Mouse (Mus musculus): ENCODE measurements around the gene Batf. TPM values are rescaled to one million over a fixed set of nuclear protein-coding genes. Genes with fewer than 3 reads are reported as not detected.

Batf gene
- total and polyA plus RNA-seq, 3 experiments, result 14.4 to 19.9 TPM; not detected in 1

- Histone ChIP-seq H3K9ac (ENCODE audit: control insufficient read depth, low read depth, low read length, poor library complexity, severe bottlenecking) (no peak overlapping the region), H3K36me3 (ENCODE audit: control insufficient read depth in 1 of 2, insufficient read depth in 2 of 2, low read length in 2 of 2) (peaks cover 0 to 10% of the 10 kb centered on the region in 2 experiments; a peak in 2 of 4 replicates), H3K4me1 (ENCODE audit: control insufficient read depth in 1 of 2, insufficient read depth in 2 of 2, low read length in 2 of 2) (peaks cover 5 to 15% of the 10 kb centered on the region in 2 experiments), H3K79me2 (ENCODE audit: control insufficient read depth, insufficient read depth, low read length, poor library complexity) (no peaks in the 10 kb centered on the region), H3K27me3 (ENCODE audit: control insufficient read depth in 1 of 2, insufficient read depth in 2 of 2, low read length in 2 of 2) (no peaks in the 10 kb centered on the region; a peak in 1 of 4 replicates), H3K27ac (ENCODE audit: control insufficient read depth, low read depth, low read length) (0 out of 2 replicates have a peak overlapping the region, but pooled peaks have one; percentile 6), H3K4me3 (ENCODE audit: control insufficient read depth in 1 of 2, insufficient read depth in 1 of 2, low read depth in 2 of 2, low read length in 2 of 2) (no peak overlapping the region), H3K9me3 (replicated peaks; ENCODE audit: insufficient read depth, low read length) (no peaks in the 10 kb centered on the region)
- peak; percentile 63 for DNase-seq (ENCODE audit: low read depth, low spot score)
- TF ChIP-seq NRF1 (IDR thresholded peaks at IDR 0.05; ENCODE audit: insufficient read depth, low read depth, low read length, poor library complexity, severe bottlenecking) (no peak), SMC3 (IDR thresholded peaks at IDR 0.05; ENCODE audit: low read depth, low read length) (no peak), HCFC1 (IDR thresholded peaks at IDR 0.05; ENCODE audit: low read depth, low read length) (0 out of 2 replicates have a peak, but pooled peaks have one; percentile 9), ELF1 (IDR thresholded peaks at IDR 0.05; ENCODE audit: low read depth, low read length) (0 out of 2 replicates have a peak, but pooled peaks have one; percentile 16), MYC (IDR thresholded peaks at IDR 0.05; ENCODE audit: low read depth, low read length) (no peak), ZKSCAN1 (IDR thresholded peaks at IDR 0.05; ENCODE audit: low read depth, low read length) (no peak), CHD1 (IDR thresholded peaks at IDR 0.05; ENCODE audit: low read depth, low read length) (no peak), GATA1 (IDR thresholded peaks at IDR 0.05; ENCODE audit: low read depth, low read length) (peak; percentile 86), E2F4 (IDR thresholded peaks at IDR 0.05; ENCODE audit: borderline replicate concordance, low read depth, low read length) (no peak), MAZ (IDR thresholded peaks at IDR 0.05; ENCODE audit: low read depth, low read length) (no peak), UBTF (IDR thresholded peaks at IDR 0.05; ENCODE audit: borderline replicate concordance, insufficient read depth, low read depth, low read length) (no peak), MYB (IDR thresholded peaks at IDR 0.05; ENCODE audit: low read depth, low read length) (no peak), POLR2AphosphoS5 (IDR thresholded peaks at IDR 0.05; ENCODE audit: borderline replicate concordance, low read depth, low read length) (no peak), GABPA (IDR thresholded peaks at IDR 0.05; ENCODE audit: low read depth, low read length) (no peak), BHLHE40 (IDR thresholded peaks at IDR 0.05; ENCODE audit: borderline replicate concordance, low read depth, low read length) (no peak), TBP (IDR thresholded peaks at IDR 0.05; ENCODE audit: low read depth, low read length) (no peak), MAX (IDR thresholded peaks at IDR 0.05; ENCODE audit: low read length) (no peak), RAD21 (IDR thresholded peaks at IDR 0.05; ENCODE audit: low read depth, low read length) (no peak), RCOR1 (IDR thresholded peaks at IDR 0.05; ENCODE audit: low read depth, low read length) (peak; percentile 55), MXI1 (IDR thresholded peaks at IDR 0.05; ENCODE audit: low read depth, low read length) (no peak), USF2 (IDR thresholded peaks at IDR 0.05; ENCODE audit: borderline replicate concordance in 1 of 2, insufficient read depth in 1 of 2, low read depth in 1 of 2, low read length in 2 of 2) (no peak), CHD2 (IDR thresholded peaks at IDR 0.05; ENCODE audit: low read length) (no peak), TCF12 (IDR thresholded peaks at IDR 0.05; ENCODE audit: low read depth, low read length) (peak; percentile 83), ZC3H11A (IDR thresholded peaks at IDR 0.05; ENCODE audit: low read depth, low read length) (no peak), SIN3A (IDR thresholded peaks at IDR 0.05; ENCODE audit: low read length) (no peak), TAL1 (IDR thresholded peaks at IDR 0.05; ENCODE audit: low read length) (peak; percentile 64), CTCF (IDR thresholded peaks at IDR 0.05 in 2 of 3, conservative IDR thresholded peaks at IDR 0.05 in 1 of 3; ENCODE audit: control insufficient read depth in 1 of 3, insufficient read depth in 1 of 3, low read depth in 2 of 3, low read length in 3 of 3, poor library complexity in 1 of 3, severe bottlenecking in 1 of 3) (no peak), ETS1 (IDR thresholded peaks at IDR 0.05; ENCODE audit: low read depth, low read length) (0 out of 2 replicates have a peak, but pooled peaks have one; percentile 28), MAFK (IDR thresholded peaks at IDR 0.05; ENCODE audit: borderline replicate concordance, low read depth, low read length) (no peak), JUND (IDR thresholded peaks at IDR 0.05; ENCODE audit: low read depth, low read length) (no peak), MEF2A (IDR thresholded peaks at IDR 0.05; ENCODE audit: extremely low read depth, insufficient replicate concordance, low read depth, low read length, poor library complexity, severe bottlenecking) (no peak), NELFE (IDR thresholded peaks at IDR 0.05; ENCODE audit: low read depth, low read length) (no peak), ZMIZ1 (IDR thresholded peaks at IDR 0.05; ENCODE audit: low read depth, low read length) (no peak), USF1 (IDR thresholded peaks at IDR 0.05; ENCODE audit: low read depth, low read length) (no peak), POLR2AphosphoS2 (IDR thresholded peaks at IDR 0.05; ENCODE audit: low read length) (no peak), POLR2A (IDR thresholded peaks at IDR 0.05; ENCODE audit: control insufficient read depth in 1 of 2, insufficient read depth in 1 of 2, low read depth in 1 of 2, low read length in 2 of 2, poor library complexity in 1 of 2) (no peak)
Observed at GRCm38 (mm10) chr12:85640852-85641563, 45.5 kb upstream of the Batf start.
